Mouse (Mus musculus) CD8-positive naive resting alpha-beta T cell, adult 57 days (primary cell): ENCODE results near the gene Gstk1. TPM values are rescaled to one million over a fixed set of nuclear protein-coding genes. Genes with fewer than 3 reads are reported as not detected.

Experiments used
- total RNA-seq: library from RNA; stranded (reverse); gene quantifications from one replicate; pipeline ENCODE4 v1.2.4, GENCODE M21; 2023

Gene Gstk1
- 8.5 TPM for total RNA-seq

DNA sequence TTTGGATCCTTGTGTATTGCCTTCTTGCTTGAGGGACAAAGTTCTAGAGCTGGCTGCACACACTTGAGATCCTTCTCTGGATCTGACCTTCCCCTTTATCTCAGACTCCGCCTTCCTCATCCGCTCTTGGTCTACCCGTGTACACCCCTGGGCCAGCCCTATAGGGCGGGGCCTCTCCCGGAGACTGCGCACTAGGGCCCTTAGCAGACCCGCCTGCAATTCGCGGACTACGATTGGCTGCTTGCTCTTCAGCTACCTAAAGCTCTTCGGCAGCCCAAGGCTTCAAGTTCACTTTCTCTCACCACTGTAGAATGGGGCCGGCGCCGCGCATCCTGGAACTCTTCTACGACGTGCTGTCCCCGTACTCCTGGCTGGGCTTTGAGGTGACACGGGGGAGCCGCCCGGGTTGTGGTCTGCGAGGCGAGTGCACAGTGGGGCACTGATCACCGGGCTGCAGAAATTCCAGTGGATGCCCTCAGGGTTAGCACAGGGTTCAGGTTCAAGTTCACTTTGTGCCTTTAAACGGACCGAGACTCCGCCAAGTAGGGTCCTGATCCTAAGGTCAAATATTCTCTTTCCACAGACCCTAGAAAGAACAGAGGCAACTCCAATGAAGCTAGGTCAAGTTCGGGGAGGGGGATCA is at the start of gene Gstk1:
Gene Gstk1, plus strand, starts transcription at position 225 of the 643 bp plus-strand sequence.

DNA sequence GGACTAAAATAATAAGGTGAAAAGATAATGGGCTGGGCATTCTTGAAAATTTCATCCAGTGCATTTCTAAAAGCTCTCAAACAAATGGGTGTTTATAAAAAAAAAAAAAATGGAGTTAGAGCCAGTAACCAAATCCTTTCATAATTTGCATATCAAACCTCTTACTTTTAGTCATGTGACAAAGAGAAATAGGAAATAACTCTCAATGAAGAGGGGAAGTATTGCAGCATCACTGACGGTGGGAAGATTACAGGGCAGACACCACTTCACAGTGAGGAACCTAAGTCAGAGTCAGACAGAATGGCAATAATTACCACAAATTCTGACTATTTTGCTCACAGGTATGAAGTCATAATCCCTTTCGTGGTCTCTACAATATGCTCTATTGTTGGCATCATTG is 30.7 kb upstream of the Gstk1 start, which contains the start of gene Tas2r144:
Gene Tas2r144, plus strand, starts transcription at position 301 of the 400 bp plus-strand sequence.

DNA sequence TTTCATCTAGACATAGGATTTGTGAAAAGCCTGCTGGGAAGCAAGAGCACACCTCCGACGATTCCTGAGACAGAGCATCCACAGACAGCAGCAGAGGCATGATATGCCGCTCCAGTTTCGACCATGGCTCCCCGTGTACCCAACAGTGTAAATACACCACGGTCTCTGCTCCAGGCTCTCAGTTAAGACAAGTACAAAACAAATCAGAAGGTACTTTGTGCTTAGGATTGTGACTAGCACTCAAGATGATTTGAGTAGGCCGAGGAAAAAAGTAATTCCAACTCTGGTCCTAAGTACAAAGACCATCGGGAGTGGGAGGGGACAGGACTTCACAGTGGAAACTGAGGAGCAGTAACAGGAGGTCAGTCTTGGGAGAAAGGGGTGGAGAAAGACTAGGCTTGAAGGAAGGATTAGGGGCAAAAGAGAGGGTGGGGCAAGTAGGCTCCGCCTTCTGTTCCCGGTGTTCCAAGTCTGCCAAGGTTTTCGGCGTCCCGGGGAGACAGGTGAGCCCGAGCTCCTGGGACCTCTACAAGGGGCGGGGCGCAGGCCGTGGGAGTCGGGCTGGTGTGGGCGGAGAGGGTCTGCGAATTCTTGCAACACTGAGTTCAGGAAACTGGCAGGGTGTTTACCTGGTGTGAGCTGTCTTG is 15.9 kb downstream of the Gstk1 start, which contains the start of gene Tmem139:
Gene Tmem139, plus strand, starts transcription at position 447 of the 647 bp plus-strand sequence.

DNA sequence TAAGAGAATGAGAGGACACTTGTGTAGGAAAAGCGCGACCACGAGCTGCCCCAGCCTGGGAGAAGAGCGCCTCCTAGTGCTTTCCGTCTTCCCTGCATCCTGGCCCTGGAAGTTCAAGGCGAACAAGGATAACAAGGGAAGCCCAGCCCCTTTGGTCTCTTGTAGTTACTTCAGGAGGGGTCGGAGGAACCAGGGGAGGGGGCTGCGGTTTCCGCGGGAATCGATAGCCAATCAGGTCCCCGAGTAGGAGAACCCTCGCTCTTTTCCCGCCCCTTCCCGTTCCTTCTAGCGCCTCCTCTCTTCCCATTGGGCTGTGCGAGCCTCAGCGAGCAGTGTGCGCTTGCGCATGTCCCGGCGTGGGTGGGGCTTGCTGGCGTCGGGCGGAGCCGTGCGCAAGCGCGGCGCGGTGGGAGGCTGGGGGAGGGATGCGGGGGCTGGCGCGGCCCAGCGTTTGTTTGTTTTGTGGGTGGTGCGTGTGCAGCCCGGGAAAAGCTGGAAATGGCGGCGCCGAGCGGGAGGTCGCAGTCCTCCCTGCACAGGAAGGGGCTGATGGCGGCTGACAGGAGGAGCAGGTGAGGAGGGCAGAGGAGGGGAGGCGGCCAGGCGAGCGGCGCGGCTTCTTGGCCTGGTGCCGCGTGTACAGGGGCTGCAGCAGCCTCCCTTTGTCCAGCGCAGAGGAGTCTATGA is 19.0 kb downstream of the Gstk1 start, which contains the start of gene Casp2:
Gene Casp2, plus strand, starts transcription at position 360 of the 687 bp plus-strand sequence.

DNA sequence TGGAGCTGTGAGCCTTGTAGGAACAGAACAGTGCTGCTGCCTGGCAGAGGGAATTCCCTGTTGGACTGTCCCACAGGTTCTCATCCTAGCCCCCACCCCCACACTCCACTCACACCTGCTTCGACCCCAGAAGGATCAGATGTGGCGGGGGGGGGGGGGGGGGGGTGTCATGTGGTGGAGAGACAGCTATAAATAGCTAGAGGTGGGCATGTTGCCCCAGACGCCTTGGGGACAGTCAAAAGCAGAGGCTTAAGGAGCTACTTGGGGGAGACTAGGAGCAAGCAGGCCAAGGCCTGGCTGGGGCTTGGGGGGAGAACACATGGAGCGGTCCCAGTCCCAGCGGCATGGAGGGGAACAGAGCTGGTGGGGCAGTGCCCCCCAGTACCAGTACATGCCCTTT is 40.7 kb downstream of the Gstk1 start, which contains the start of gene Clcn1:
Gene Clcn1, plus strand, starts transcription at position 238 of the 400 bp plus-strand sequence.

Other genes with a start within 250 kb of the Gstk1 start
- not detected for gene Sva, start 207.5 kb upstream of the Gstk1 start, total RNA-seq
- not detected for gene Tas2r139, start 105.0 kb upstream of the Gstk1 start, total RNA-seq
- gene Tas2r144, start 30.6 kb upstream of the Gstk1 start, total RNA-seq, result not detected
- not detected for gene Tmem139, start 16.0 kb downstream of the Gstk1 start, total RNA-seq
- 57.6 TPM for gene Casp2, start 19.1 kb downstream of the Gstk1 start, total RNA-seq
- 0.64 TPM for gene Clcn1, start 40.8 kb downstream of the Gstk1 start, total RNA-seq
- 0.21 TPM for gene Fam131b, start 78.7 kb downstream of the Gstk1 start, total RNA-seq
- 196 TPM for gene Zyx, start 103.7 kb downstream of the Gstk1 start, total RNA-seq
- not detected for gene Epha1, start 127.3 kb downstream of the Gstk1 start, total RNA-seq
- 0.83 TPM for gene Tas2r143, start 154.3 kb downstream of the Gstk1 start, total RNA-seq
- gene Tas2r135, start 159.5 kb downstream of the Gstk1 start, total RNA-seq, result 0.98 TPM
- not detected for gene Tas2r126, start 188.6 kb downstream of the Gstk1 start, total RNA-seq
- not detected for gene Olfr458, start 219.3 kb downstream of the Gstk1 start, total RNA-seq
- gene Olfr457, start 230.4 kb downstream of the Gstk1 start, total RNA-seq, result not detected
- gene Olfr456, start 241.3 kb downstream of the Gstk1 start, total RNA-seq, result not detected